Mouse (Mus musculus) bone marrow, adult 2 months (tissue): ENCODE results near the gene Gm20503. TPM values are rescaled to one million over a fixed set of nuclear protein-coding genes. Genes with fewer than 3 reads are reported as not detected.

Source experiments
- H3K27ac ChIP-seq: fragments of 200-500 bp; 2 replicates; pipeline ENCODE4 v1.5.1; 2012; ENCODE audit warnings: low read depth, mild to moderate bottlenecking, control low read depth, inconsistent platforms, low read length; ENCODE audit not compliant: control insufficient read depth, poor library complexity, insufficient read depth
- H3K4me1 ChIP-seq: fragments of 200-500 bp; 2 replicates; pipeline ENCODE4 v1.6.1; 2011; ENCODE audit warnings: low read length; ENCODE audit not compliant: control insufficient read depth, insufficient read depth
- H3K4me3 ChIP-seq: fragments of 200-500 bp; replicated peaks from 2 replicates; pipeline ENCODE3; 2011; ENCODE audit warnings: mild to moderate bottlenecking, low read depth, low read length, control low read depth; ENCODE audit not compliant: control insufficient read depth
- CTCF ChIP-seq: fragments of 200-500 bp; IDR thresholded peaks from 2 replicates; pipeline ENCODE4 v1.5.1; 2011; ENCODE audit warnings: low read length, control low read depth; ENCODE audit not compliant: control insufficient read depth, insufficient read depth
- POLR2A ChIP-seq: fragments of 200-500 bp; IDR thresholded peaks from 2 replicates; pipeline ENCODE4 v1.6.1; 2011; ENCODE audit warnings: low read depth, mild to moderate bottlenecking, control low read depth, low read length, borderline replicate concordance; ENCODE audit not compliant: control insufficient read depth
- WGBS: fragments of 180-500 bp; shearing (Covaris S2); methylation state at CpG from one replicate; pipeline ENCODE4 v1.1.7; 2018; 5-methylcytosine and 5-hydroxymethylcytosine counted together
- polyA plus RNA-seq: library from polyadenylated mRNA; stranded (reverse); fragments of >200 nt; gene quantifications from 2 replicates; pipeline ENCODE4 v1.2.4, GENCODE M21; 2011; ENCODE audit warnings: low replicate concordance; ENCODE audit not compliant: missing spikeins, insufficient read depth, insufficient read length

Gene Gm20503
- polyA plus RNA-seq, 1 experiment, result 16.2 TPM

DNA sequence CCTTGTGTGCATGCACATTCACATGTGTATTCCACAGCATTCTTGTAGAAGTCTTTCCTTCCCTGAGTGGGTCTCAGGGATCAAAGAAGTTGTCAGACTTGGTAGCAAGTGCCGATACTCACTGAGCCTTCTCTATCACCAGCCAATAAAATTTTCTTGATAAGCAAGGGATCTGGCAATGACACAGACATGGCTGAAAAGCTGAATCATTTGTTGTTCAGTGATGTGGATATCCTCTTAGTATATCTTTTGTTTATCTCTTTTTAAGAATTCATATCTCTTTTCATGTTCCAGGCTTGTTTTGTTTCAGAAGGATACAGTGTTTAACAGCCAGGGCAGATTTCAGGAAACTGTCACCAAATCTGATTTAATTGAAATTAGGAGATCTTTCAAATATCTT, 4.3 kb upstream of the Gm20503 start:
- WGBS, result 70% methylated on average over 1 of the region's 1 CpGs
- Histone ChIP-seq H3K4me1 (no peaks in the 10 kb centered on the region), H3K4me3 (no peak overlapping the region), H3K27ac (no peak overlapping the region)
- no peak for TF ChIP-seq POLR2A
- TF ChIP-seq CTCF, result no peak

DNA sequence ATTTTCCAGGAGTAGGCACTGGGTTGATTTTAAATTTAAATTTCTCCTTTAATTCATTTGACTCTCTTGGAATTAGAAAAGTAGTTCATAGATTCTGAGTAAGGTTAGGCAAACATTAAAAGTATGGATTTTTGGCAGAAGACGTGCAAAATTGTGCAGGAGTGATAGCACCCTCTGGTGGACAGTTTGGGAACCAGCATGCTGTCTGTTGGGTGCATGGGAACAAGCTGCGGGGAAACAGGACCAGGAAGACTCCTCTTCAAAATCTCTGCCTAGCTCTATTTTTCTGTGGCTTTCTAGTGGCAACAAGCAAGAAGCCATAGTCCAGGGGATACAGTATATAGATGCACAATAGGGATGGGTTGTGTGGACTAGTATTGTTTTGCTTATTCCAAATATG, 3.3 kb upstream of the Gm20503 start:
- Histone ChIP-seq H3K4me1 (no peaks in the 10 kb centered on the region), H3K27ac (no peak overlapping the region), H3K4me3 (no peak overlapping the region)
- WGBS, result 2% methylated on average over 2 of the region's 2 CpGs
- no peak for TF ChIP-seq POLR2A
- peak; percentile 90 for TF ChIP-seq CTCF

DNA sequence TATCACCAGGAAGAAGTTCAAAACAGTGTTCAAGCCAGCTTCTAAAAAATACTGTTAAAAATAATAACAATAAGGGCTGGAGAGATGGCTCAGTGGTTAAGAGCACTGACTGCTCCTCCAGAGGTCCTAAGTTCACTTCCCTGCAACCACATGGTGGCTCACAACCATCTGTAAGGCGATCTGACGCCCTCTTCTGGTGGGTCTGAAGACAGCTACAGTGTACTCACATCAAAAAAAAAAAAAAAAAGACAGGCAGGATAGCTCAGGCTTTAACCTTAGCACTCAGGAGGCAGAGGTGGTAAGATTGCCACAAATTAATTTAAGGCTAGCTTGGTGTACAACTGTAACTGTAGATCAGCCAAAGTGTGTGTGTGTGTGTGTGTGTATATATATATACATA, 2.4 kb upstream of the Gm20503 start:
- H3K4me1 ChIP-seq, result no peaks in the 10 kb centered on the region
- H3K4me3 ChIP-seq, result no peak overlapping the region
- 3% methylated on average over 2 of the region's 2 CpGs for WGBS
- peak; percentile 52 for TF ChIP-seq CTCF
- no peak for TF ChIP-seq POLR2A
- H3K27ac ChIP-seq, result no peak overlapping the region

DNA sequence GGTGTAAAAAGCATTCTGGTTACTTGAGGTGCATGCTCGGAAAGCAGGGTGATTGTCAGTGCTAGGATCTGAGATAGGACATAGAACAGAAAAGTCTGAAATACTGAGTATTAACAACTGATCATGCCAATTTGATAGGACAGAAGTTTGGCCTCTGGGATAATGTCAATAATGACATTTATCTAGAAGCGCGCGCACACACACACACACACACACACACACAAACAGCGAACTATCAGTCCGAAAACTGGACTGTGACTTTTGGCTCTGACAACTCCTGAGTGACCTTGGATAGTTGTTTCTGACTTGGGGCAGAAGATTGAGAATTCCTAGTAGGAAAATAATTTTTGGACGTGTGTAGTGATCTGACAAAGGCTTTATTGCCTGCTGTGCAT, 793 bp downstream of the Gm20503 start:
- WGBS, result 36% methylated on average over 7 of the region's 7 CpGs
- TF ChIP-seq POLR2A (no peak), CTCF (no peak)
- Histone ChIP-seq H3K27ac (no peak overlapping the region), H3K4me3 (peak overlapping the region; percentile 79), H3K4me1 (peaks cover 6% of the 10 kb centered on the region; the same call in 1 of the 2 replicates)

DNA sequence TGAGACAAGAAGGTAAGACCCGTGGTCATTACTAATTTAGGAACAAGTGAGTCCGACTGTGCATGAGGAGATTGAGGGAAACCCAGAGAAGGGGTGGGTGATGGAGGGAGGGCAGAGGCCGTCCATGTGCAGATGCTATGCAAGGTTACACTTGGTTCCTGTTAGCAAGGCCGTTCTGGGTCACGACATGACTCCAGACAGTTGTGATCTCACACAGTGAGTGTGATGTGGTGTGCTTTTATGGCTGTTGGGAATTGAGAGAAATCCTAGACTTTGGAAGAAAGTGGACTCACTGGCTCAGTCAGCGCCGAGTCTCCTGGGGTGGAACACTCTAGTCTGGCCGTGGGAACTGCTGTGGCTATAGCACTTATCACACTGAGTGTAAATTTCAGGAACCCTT, 3.2 kb downstream of the Gm20503 start:
- Histone ChIP-seq H3K27ac (no peak overlapping the region), H3K4me3 (no peak overlapping the region), H3K4me1 (peaks cover 9% of the 10 kb centered on the region)
- no peak for TF ChIP-seq CTCF
- TF ChIP-seq POLR2A, result no peak
- 53% methylated on average over 8 of the region's 8 CpGs for WGBS

DNA sequence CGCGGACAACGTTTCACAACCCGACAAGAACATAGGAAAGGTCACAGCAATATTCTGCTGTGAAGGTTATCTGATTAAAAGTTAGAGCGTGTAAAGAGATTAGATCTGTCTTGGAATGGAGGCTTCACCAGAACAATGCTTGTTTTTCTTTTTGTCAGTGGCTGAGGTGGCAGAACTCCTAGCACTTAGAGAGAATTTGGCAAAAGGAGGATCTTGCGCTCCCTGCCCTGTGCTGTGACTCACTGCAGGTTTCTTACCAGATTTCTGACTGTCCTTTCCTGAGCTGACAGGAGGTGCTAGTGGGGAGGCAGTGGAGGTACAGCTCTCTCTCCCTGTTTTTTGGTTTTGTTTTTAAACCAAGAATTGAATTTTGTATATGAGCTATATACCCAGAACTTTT, 4.0 kb downstream of the Gm20503 start:
- no peak overlapping the region for H3K4me3 ChIP-seq
- WGBS, result 51% methylated on average over 6 of the region's 6 CpGs
- no peak overlapping the region for H3K27ac ChIP-seq
- H3K4me1 ChIP-seq, result peaks cover 11% of the 10 kb centered on the region
- TF ChIP-seq POLR2A (no peak), CTCF (no peak)

DNA sequence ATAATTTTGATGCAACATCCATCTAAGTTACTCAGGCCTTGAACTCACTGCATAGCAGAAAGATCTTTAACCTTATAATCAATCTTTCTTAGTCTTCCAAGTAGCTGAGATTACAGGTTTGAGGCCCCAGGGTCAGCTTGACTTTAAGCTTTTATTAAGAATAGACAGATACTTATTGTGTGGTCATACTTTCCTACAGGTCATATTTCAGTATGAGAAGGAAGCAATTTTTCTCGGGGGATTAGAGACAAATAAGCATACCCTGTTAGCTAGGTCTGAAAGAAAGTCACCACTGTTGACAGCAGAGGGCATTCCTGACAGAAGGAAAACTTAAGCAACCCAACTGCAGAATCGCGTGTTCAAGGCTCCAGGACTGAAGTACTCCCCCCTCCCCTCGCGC, 5.0 kb downstream of the Gm20503 start:
- 77% methylated on average over 5 of the region's 5 CpGs for WGBS
- no peak overlapping the region for H3K27ac ChIP-seq

DNA sequence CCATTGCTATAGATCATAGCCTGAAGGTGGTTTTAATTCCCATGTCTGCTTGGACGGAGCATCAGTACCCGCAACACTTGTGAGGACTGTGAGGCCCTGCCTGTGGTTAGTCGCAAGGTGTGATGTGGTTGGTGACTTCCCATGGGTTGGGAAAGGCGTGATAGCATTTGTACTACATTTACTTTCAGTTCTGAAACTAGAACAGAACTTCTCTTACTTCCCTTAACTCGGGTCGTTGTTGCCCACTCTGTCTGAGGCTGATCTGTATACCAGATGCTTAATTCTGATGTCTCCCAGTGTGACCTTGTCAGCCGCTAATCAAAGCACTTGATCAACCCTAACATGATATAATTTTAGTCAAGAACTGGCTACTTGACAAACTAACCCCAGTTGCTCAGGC, 6.2 kb downstream of the Gm20503 start:
- H3K4me3 ChIP-seq, result peak overlapping the region; percentile 55

More for the DNA sequence above, 5.0 kb downstream of the Gm20503 start:
- Histone ChIP-seq H3K4me3 (no peak overlapping the region), H3K4me1 (peaks cover 11% of the 10 kb centered on the region)
- TF ChIP-seq CTCF (no peak), POLR2A (no peak)

DNA sequence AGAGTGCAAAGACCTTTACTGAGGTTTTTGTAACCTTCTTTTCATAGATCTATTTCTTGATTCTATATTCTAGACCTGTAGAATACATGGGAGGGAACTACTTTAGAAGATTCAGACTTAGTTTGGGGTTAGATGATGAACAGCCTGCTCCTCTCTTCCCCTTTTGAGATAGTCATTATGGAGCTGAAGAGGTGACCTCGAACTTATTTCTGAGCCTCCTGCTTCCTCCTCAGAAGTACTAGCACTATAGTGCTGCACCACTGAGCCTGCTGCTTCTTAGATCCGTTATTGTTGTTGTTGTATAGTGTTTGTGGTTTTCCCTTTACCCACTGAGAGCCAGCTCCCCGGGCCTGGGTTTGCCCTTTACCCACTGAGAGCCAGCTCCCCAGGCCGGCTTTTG, 6.7 kb downstream of the Gm20503 start:
- Histone ChIP-seq H3K4me1 (peaks cover 11% of the 10 kb centered on the region), H3K27ac (no peak overlapping the region), H3K4me3 (no peak overlapping the region)
- no peak for TF ChIP-seq POLR2A
- TF ChIP-seq CTCF, result no peak
- WGBS, result 5% methylated on average over 4 of the region's 4 CpGs

More for the DNA sequence above, 6.2 kb downstream of the Gm20503 start:
- 11% methylated on average over 7 of the region's 7 CpGs for WGBS
- H3K4me1 ChIP-seq, result peaks cover 11% of the 10 kb centered on the region
- no peak overlapping the region; the same call in 1 of the 2 replicates for H3K27ac ChIP-seq
- no peak for TF ChIP-seq CTCF
- TF ChIP-seq POLR2A, result no peak
